Mouse (Mus musculus): ENCODE data around the gene Cenpt. TPM values are rescaled to one million over a fixed set of nuclear protein-coding genes. Genes with fewer than 3 reads are reported as not detected.

Gene Cenpt
- polyA plus RNA-seq, 1 experiment from 2014 or later, result 55.2 TPM

Other genes with a start within 250 kb of the Cenpt start
- 17.7 and 23.7 TPM in 2 replicates for gene Ripor1, start 248.0 kb downstream of the Cenpt start, polyA plus RNA-seq (2016; fragmentation: Nextera tagmentation; extraction: Ambion mirVana)
- gene Ctcf, start 216.7 kb downstream of the Cenpt start, polyA plus RNA-seq (2016; fragmentation: Nextera tagmentation; extraction: Ambion mirVana), result 102 and 138 TPM in 2 replicates
- gene Agrp, start 215.9 kb downstream of the Cenpt start, polyA plus RNA-seq (2016; fragmentation: Nextera tagmentation; extraction: Ambion mirVana), result 0.61 and 0.73 TPM in 2 replicates
- gene Carmil2, start 167.0 kb downstream of the Cenpt start, polyA plus RNA-seq (2016; fragmentation: Nextera tagmentation; extraction: Ambion mirVana), result 2.1 and 4.9 TPM in 2 replicates
- 81.3 and 92.6 TPM in 2 replicates for gene Acd, start 152.2 kb downstream of the Cenpt start, polyA plus RNA-seq (2016; fragmentation: Nextera tagmentation; extraction: Ambion mirVana)
- 23.3 and 32.2 TPM in 2 replicates for gene Pard6a, start 152.1 kb downstream of the Cenpt start, polyA plus RNA-seq (2016; fragmentation: Nextera tagmentation; extraction: Ambion mirVana)
- 0.14 TPM in 1 of 2 replicates, not detected in the other for gene 4933405L10Rik, start 145.6 kb downstream of the Cenpt start, polyA plus RNA-seq (2016; fragmentation: Nextera tagmentation; extraction: Ambion mirVana)
- 40.7 and 44.6 TPM in 2 replicates for gene Enkd1, start 145.1 kb downstream of the Cenpt start, polyA plus RNA-seq (2016; fragmentation: Nextera tagmentation; extraction: Ambion mirVana)
- 36.8 and 49.8 TPM in 2 replicates for gene Gfod2, start 94.6 kb downstream of the Cenpt start, polyA plus RNA-seq (2016; fragmentation: Nextera tagmentation; extraction: Ambion mirVana)
- 10.4 and 11.1 TPM in 2 replicates for gene Ranbp10, start 25.9 kb downstream of the Cenpt start, polyA plus RNA-seq (2016; fragmentation: Nextera tagmentation; extraction: Ambion mirVana)
- 0.51 and 1.8 TPM in 2 replicates for gene Tsnaxip1, start 25.5 kb downstream of the Cenpt start, polyA plus RNA-seq (2016; fragmentation: Nextera tagmentation; extraction: Ambion mirVana)
- 78.3 and 83.5 TPM in 2 replicates for gene Thap11, start 1.9 kb upstream of the Cenpt start, polyA plus RNA-seq (2016; fragmentation: Nextera tagmentation; extraction: Ambion mirVana)
- 364 and 407 TPM in 2 replicates for gene Nutf2, start 7.3 kb upstream of the Cenpt start, polyA plus RNA-seq (2016; fragmentation: Nextera tagmentation; extraction: Ambion mirVana)
- gene Edc4, start 27.6 kb upstream of the Cenpt start, polyA plus RNA-seq (2016; fragmentation: Nextera tagmentation; extraction: Ambion mirVana), result 72.4 and 75.8 TPM in 2 replicates
- gene Nrn1l, start 40.3 kb upstream of the Cenpt start, polyA plus RNA-seq (2016; fragmentation: Nextera tagmentation; extraction: Ambion mirVana), result 0.39 and 0.73 TPM in 2 replicates
- gene Pskh1, start 47.2 kb upstream of the Cenpt start, polyA plus RNA-seq (2016; fragmentation: Nextera tagmentation; extraction: Ambion mirVana), result 28.8 and 31.0 TPM in 2 replicates
- gene Ctrl, start 80.6 kb upstream of the Cenpt start, polyA plus RNA-seq (2016; fragmentation: Nextera tagmentation; extraction: Ambion mirVana), result 1.7 and 2.5 TPM in 2 replicates
- 32.7 and 33.6 TPM in 2 replicates for gene Psmb10, start 85.2 kb upstream of the Cenpt start, polyA plus RNA-seq (2016; fragmentation: Nextera tagmentation; extraction: Ambion mirVana)
- 0.60 and 0.78 TPM in 2 replicates for gene Lcat, start 90.1 kb upstream of the Cenpt start, polyA plus RNA-seq (2016; fragmentation: Nextera tagmentation; extraction: Ambion mirVana)
- 18.7 and 19.3 TPM in 2 replicates for gene Slc12a4, start 112.8 kb upstream of the Cenpt start, polyA plus RNA-seq (2016; fragmentation: Nextera tagmentation; extraction: Ambion mirVana)
- gene Dpep3, start 126.2 kb upstream of the Cenpt start, polyA plus RNA-seq (2016; fragmentation: Nextera tagmentation; extraction: Ambion mirVana), result not detected in 2 replicates
- gene Dus2, start 138.1 kb upstream of the Cenpt start, polyA plus RNA-seq (2016; fragmentation: Nextera tagmentation; extraction: Ambion mirVana), result 21.1 and 21.3 TPM in 2 replicates
- gene Dpep2nb, start 152.7 kb upstream of the Cenpt start, polyA plus RNA-seq (2016; fragmentation: Nextera tagmentation; extraction: Ambion mirVana), result not detected in 2 replicates
- 22.4 and 24.4 TPM in 2 replicates for gene Ddx28, start 158.6 kb upstream of the Cenpt start, polyA plus RNA-seq (2016; fragmentation: Nextera tagmentation; extraction: Ambion mirVana)
- 4.2 and 6.2 TPM in 2 replicates for gene Nfatc3, start 205.6 kb upstream of the Cenpt start, polyA plus RNA-seq (2016; fragmentation: Nextera tagmentation; extraction: Ambion mirVana)

All from hindbrain, embryonic 10.5 days (tissue).